Mouse (Mus musculus) megakaryocyte, embryonic 14.5 days (primary cell): ENCODE data around the gene Dgkg.

Experiments used
- FLI1 ChIP-seq: IDR thresholded peaks from 2 replicates; pipeline ENCODE4 v1.6.1; 2012; ENCODE audit warnings: low read length, inconsistent platforms, mixed read lengths
- GATA1 ChIP-seq: IDR thresholded peaks from 3 replicates; pipeline ENCODE4 v1.6.1; 2012; ENCODE audit warnings: mixed read lengths, low read length, inconsistent platforms, borderline replicate concordance

GRCm38 (mm10) chr16:22493396-22493795, 163.6 kb downstream of the Dgkg start:
- TF ChIP-seq GATA1: no peak
- no peak for TF ChIP-seq FLI1
